Mouse (Mus musculus): ENCODE measurements around the gene Zbtb17. TPM values are rescaled to one million over a fixed set of nuclear protein-coding genes. Genes with fewer than 3 reads are reported as not detected.

The Zbtb17 gene
- polyA plus RNA-seq, 1 experiment from 2014 or later = 35.4 TPM

DNA sequence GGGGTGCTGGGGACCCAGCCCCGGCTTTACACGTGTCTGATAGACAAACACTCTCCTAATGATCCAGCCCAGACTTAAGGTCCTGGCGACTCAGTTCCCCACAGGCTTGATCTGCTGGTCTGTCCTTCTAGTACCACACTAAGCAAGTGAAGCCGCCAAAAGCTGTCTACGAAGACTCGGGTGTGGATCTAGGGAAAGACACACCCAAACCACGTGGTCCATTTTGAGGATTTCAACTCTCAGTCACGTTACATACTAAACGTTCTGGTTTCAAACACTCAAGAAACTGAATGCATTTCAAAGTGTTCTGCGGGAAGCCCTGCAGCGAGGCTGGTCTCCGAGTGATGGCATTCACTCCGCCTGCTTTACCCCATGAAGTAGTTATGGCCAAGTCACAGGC, 66.0 kb downstream of the Zbtb17 start:
- ATAC-seq (replicated peaks; ENCODE audit: insufficient number of reproducible peaks, low FRiP score, low TSS enrichment, low read depth) (no peak), DNase-seq (ENCODE audit: low spot score) (no peak)
- Histone ChIP-seq H3K4me1 (ENCODE audit: control insufficient read depth, insufficient read depth, low read length) (no peaks in the 10 kb centered on the region), H3K27me3 (ENCODE audit: control insufficient read depth, insufficient read depth, low read length) (no peaks in the 10 kb centered on the region), H3K9ac (replicated peaks; ENCODE audit: low read length) (no peak overlapping the region), H3K36me3 (replicated peaks; ENCODE audit: control insufficient read depth, insufficient read depth, low read depth, low read length) (no peaks in the 10 kb centered on the region; the same call in 1 of the 2 replicates), H3K9me3 (replicated peaks; ENCODE audit: control insufficient read depth, low read length) (no peaks in the 10 kb centered on the region), H3K27ac (replicated peaks; ENCODE audit: low read depth, low read length) (no peak overlapping the region), H3K4me3 (ENCODE audit: low read depth, low read length) (no peak overlapping the region), H3K4me2 (ENCODE audit: low read depth, low read length) (no peak overlapping the region)
- 87% methylated on average over 13 of the region's 13 CpGs for WGBS

DNA sequence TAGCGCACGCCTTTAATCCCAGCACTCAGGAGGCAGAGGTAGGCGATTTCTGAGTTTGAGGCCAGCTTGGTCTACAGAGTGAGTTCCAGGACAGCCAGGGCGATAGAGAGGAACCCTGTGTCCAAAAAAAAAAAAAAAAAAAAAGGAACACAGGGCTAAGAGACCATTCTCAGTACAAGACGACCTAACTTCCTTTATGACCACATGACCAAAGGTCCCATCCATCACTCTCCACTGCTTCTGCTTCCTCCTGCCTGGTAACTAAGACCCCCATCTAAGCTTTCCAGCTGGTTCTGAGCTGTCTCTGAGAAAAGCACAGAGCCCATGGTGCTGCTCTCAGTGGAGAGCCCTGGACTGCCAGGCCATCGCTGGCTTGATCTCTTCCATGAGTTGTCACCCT, 67.7 kb downstream of the Zbtb17 start:
- Histone ChIP-seq H3K36me3 (replicated peaks; ENCODE audit: control insufficient read depth, insufficient read depth, low read depth, low read length) (peaks cover 4% of the 10 kb centered on the region), H3K27ac (replicated peaks; ENCODE audit: low read depth, low read length) (no peak overlapping the region), H3K4me2 (ENCODE audit: low read depth, low read length) (no peak overlapping the region), H3K4me1 (ENCODE audit: control insufficient read depth, insufficient read depth, low read length) (no peaks in the 10 kb centered on the region), H3K4me3 (ENCODE audit: low read depth, low read length) (no peak overlapping the region), H3K9me3 (replicated peaks; ENCODE audit: control insufficient read depth, low read length) (no peaks in the 10 kb centered on the region), H3K9ac (replicated peaks; ENCODE audit: low read length) (no peak overlapping the region), H3K27me3 (ENCODE audit: control insufficient read depth, insufficient read depth, low read length) (no peaks in the 10 kb centered on the region)
- ATAC-seq (replicated peaks; ENCODE audit: insufficient number of reproducible peaks, low FRiP score, low TSS enrichment, low read depth) (no peak), DNase-seq (ENCODE audit: low spot score) (no peak)
- 78% methylated on average over 6 of the region's 6 CpGs for WGBS

GRCm38 (mm10) chr4:141514179-141514641, 69.8 kb downstream of the Zbtb17 start:
- peaks cover 4% of the 10 kb centered on the region for H3K36me3 ChIP-seq (replicated peaks; ENCODE audit: control insufficient read depth, insufficient read depth, low read depth, low read length)

More at GRCm38 (mm10) chr4:141514179-141514641, 69.8 kb downstream of the Zbtb17 start:
- Histone ChIP-seq H3K4me3 (ENCODE audit: low read depth, low read length) (no peak overlapping the region), H3K4me1 (ENCODE audit: control insufficient read depth, insufficient read depth, low read length) (no peaks in the 10 kb centered on the region), H3K9me3 (replicated peaks; ENCODE audit: control insufficient read depth, low read length) (no peaks in the 10 kb centered on the region), H3K4me2 (ENCODE audit: low read depth, low read length) (no peak overlapping the region), H3K27ac (replicated peaks; ENCODE audit: low read depth, low read length) (no peak overlapping the region), H3K27me3 (ENCODE audit: control insufficient read depth, insufficient read depth, low read length) (no peaks in the 10 kb centered on the region), H3K9ac (replicated peaks; ENCODE audit: low read length) (no peak overlapping the region; the same call in 1 of the 2 replicates)
- ATAC-seq (replicated peaks; ENCODE audit: insufficient number of reproducible peaks, low FRiP score, low TSS enrichment, low read depth) (no peak), DNase-seq (ENCODE audit: low spot score) (no peak)
- 66% methylated on average over 12 of the region's 12 CpGs for WGBS

Other genes starting within 250 kb of the Zbtb17 start
- gene Rsg1, start 230.7 kb upstream of the Zbtb17 start, polyA plus RNA-seq (2014; fragmentation: Nextera tagmentation; extraction: Ambion mirVana) = 6.2 and 6.8 TPM in 2 replicates
- gene Arhgef19, start 205.2 kb upstream of the Zbtb17 start, polyA plus RNA-seq (2014; fragmentation: Nextera tagmentation; extraction: Ambion mirVana) = 5.8 and 6.1 TPM in 2 replicates
- 1.0 and 1.4 TPM in 2 replicates for gene Epha2, start 143.4 kb upstream of the Zbtb17 start, polyA plus RNA-seq (2014; fragmentation: Nextera tagmentation; extraction: Ambion mirVana)
- 0.76 and 1.3 TPM in 2 replicates for gene Fam131c, start 76.4 kb upstream of the Zbtb17 start, polyA plus RNA-seq (2014; fragmentation: Nextera tagmentation; extraction: Ambion mirVana)
- 0.27 and 0.45 TPM in 2 replicates for gene Clcnka, start 45.9 kb upstream of the Zbtb17 start, polyA plus RNA-seq (2014; fragmentation: Nextera tagmentation; extraction: Ambion mirVana)
- not detected in 2 replicates for gene Clcnkb, start 28.6 kb upstream of the Zbtb17 start, polyA plus RNA-seq (2014; fragmentation: Nextera tagmentation; extraction: Ambion mirVana)
- 0.10 and 0.45 TPM in 2 replicates for gene Hspb7, start 23.9 kb upstream of the Zbtb17 start, polyA plus RNA-seq (2014; fragmentation: Nextera tagmentation; extraction: Ambion mirVana)
- gene Srarp, start 8.5 kb upstream of the Zbtb17 start, polyA plus RNA-seq (2014; fragmentation: Nextera tagmentation; extraction: Ambion mirVana) = not detected in 2 replicates
- gene Spen, start 93.9 kb downstream of the Zbtb17 start, polyA plus RNA-seq (2014; fragmentation: Nextera tagmentation; extraction: Ambion mirVana) = 11.0 and 13.7 TPM in 2 replicates
- 59.3 and 61.3 TPM in 2 replicates for gene Fblim1, start 161.4 kb downstream of the Zbtb17 start, polyA plus RNA-seq (2014; fragmentation: Nextera tagmentation; extraction: Ambion mirVana)
- gene Tmem82, start 174.0 kb downstream of the Zbtb17 start, polyA plus RNA-seq (2014; fragmentation: Nextera tagmentation; extraction: Ambion mirVana) = 0.17 and 0.42 TPM in 2 replicates
- gene Slc25a34, start 179.2 kb downstream of the Zbtb17 start, polyA plus RNA-seq (2014; fragmentation: Nextera tagmentation; extraction: Ambion mirVana) = not detected in 2 replicates
- gene Plekhm2, start 220.2 kb downstream of the Zbtb17 start, polyA plus RNA-seq (2014; fragmentation: Nextera tagmentation; extraction: Ambion mirVana) = 2.9 and 3.5 TPM in 2 replicates
- gene Rsc1a1, start 240.9 kb downstream of the Zbtb17 start, polyA plus RNA-seq (2014; fragmentation: Nextera tagmentation; extraction: Ambion mirVana) = 3.2 TPM in 1 of 2 replicates, not detected in the other

Data from embryonic facial prominence, embryonic 11.5 days (tissue).